Mouse (Mus musculus) left cerebral cortex, adult 2 months (tissue): ENCODE results near the gene Cdh4. TPM values are rescaled to one million over a fixed set of nuclear protein-coding genes. Genes with fewer than 3 reads are reported as not detected.

Experiments used
- DNase-seq, 2 experiments: peaks; one replicate each; pipeline ENCODE4 v3.0.0; 2021 to 2022; ENCODE audit warnings: low spot score in 2 of 2, mixed read lengths in 1 of 2; ENCODE audit errors: extremely low spot score in 1 of 2
- H3K27ac ChIP-seq: fragments of 200-600 bp; 2 replicates; pipeline ENCODE4 v1.8.1; 2022
- H3K4me3 ChIP-seq: fragments of 200-600 bp; 2 replicates; pipeline ENCODE4 v1.8.1; 2022
- CTCF ChIP-seq: fragments of 200-600 bp; IDR thresholded peaks from 2 replicates; pipeline ENCODE4 v1.8.1; 2022; ENCODE audit warnings: antibody characterized with exemption, mild to moderate bottlenecking, moderate library complexity
- intact Hi-C: fragments of 180-260 bp; cut with DNase I; formaldehyde crosslinking; loops from one replicate; pipeline ENCODE4 v1.15.1; 2025
- total RNA-seq, 2 experiments: library from RNA; stranded (reverse); gene quantifications; 2 replicates each; pipeline ENCODE4 v1.2.3; 2021

The Cdh4 gene
- total RNA-seq, 2 experiments from 2014 or later, result 24.4 to 30.6 TPM

GRCm38 (mm10) chr2:179842610-179843389 is 400.6 kb downstream of the Cdh4 start:
- H3K4me3 ChIP-seq, result no peak overlapping the region
- DNase-seq, result no peak
- H3K27ac ChIP-seq, result no peak overlapping the region
- intact Hi-C loops, result no loop called here
- no peak for TF ChIP-seq CTCF

- no peak for DNase-seq
- Histone ChIP-seq H3K27ac (no peak overlapping the region), H3K4me3 (no peak overlapping the region)
- intact Hi-C loops, result no loop called here
- no peak for TF ChIP-seq CTCF
Observed at GRCm38 (mm10) chr2:179849732-179850131, 407.5 kb downstream of the Cdh4 start.

- intact Hi-C loops, result no loop called here
- no peak overlapping the region for H3K4me3 ChIP-seq
- H3K27ac ChIP-seq, result no peak overlapping the region
- DNase-seq, result no peak
- no peak for TF ChIP-seq CTCF
Observed at GRCm38 (mm10) chr2:179852169-179852568, 409.9 kb downstream of the Cdh4 start.

GRCm38 (mm10) chr2:179852862-179853261 is 410.6 kb downstream of the Cdh4 start:
- peak; percentile 51 to 54 for DNase-seq
- intact Hi-C loops, result no loop called here
- TF ChIP-seq CTCF, result no peak
- Histone ChIP-seq H3K4me3 (no peak overlapping the region), H3K27ac (no peak overlapping the region)

- intact Hi-C loops, result no loop called here
- no peak for TF ChIP-seq CTCF
- Histone ChIP-seq H3K4me3 (no peak overlapping the region), H3K27ac (no peak overlapping the region)
- no peak for DNase-seq
Observed at GRCm38 (mm10) chr2:179853892-179854291, 411.7 kb downstream of the Cdh4 start.

- TF ChIP-seq CTCF, result no peak
- no peak for DNase-seq
- Histone ChIP-seq H3K4me3 (no peak overlapping the region), H3K27ac (no peak overlapping the region)
- intact Hi-C loops, result no loop called here
Observed at GRCm38 (mm10) chr2:179857086-179857485, 414.9 kb downstream of the Cdh4 start.

GRCm38 (mm10) chr2:179862676-179863075 is 420.4 kb downstream of the Cdh4 start:
- intact Hi-C loops, result loop anchor here (1.0 to 2.0 kb wide), 2 partner anchors 32 to 180 kb away; no protein-coding TSS in a partner anchor
- DNase-seq, result no peak
- H3K4me3 ChIP-seq, result no peak overlapping the region
- TF ChIP-seq CTCF, result no peak
- H3K27ac ChIP-seq, result no peak overlapping the region

- no peak overlapping the region for H3K4me3 ChIP-seq
- intact Hi-C loops, result loop anchor here (1.0 to 2.0 kb wide), 2 partner anchors 33 to 180 kb away; no protein-coding TSS in a partner anchor
- no peak overlapping the region for H3K27ac ChIP-seq
- no peak for DNase-seq
- peak; percentile 63 for TF ChIP-seq CTCF
Observed at GRCm38 (mm10) chr2:179863266-179863665, 421.0 kb downstream of the Cdh4 start.

GRCm38 (mm10) chr2:179865097-179865496 is 422.9 kb downstream of the Cdh4 start:
- intact Hi-C loops, result no loop called here
- no peak overlapping the region for H3K4me3 ChIP-seq
- H3K27ac ChIP-seq, result no peak overlapping the region
- peak; percentile 28 for TF ChIP-seq CTCF
- DNase-seq, result no peak

GRCm38 (mm10) chr2:179867669-179868068 is 425.4 kb downstream of the Cdh4 start:
- DNase-seq, result no peak
- TF ChIP-seq CTCF, result no peak
- no peak overlapping the region for H3K4me3 ChIP-seq
- no peak overlapping the region for H3K27ac ChIP-seq
- intact Hi-C loops, result no loop called here

GRCm38 (mm10) chr2:179869871-179870270 is 427.6 kb downstream of the Cdh4 start:
- peak in 1 of 2 experiments; percentile 39 for DNase-seq
- TF ChIP-seq CTCF, result no peak
- no peak overlapping the region for H3K27ac ChIP-seq
- intact Hi-C loops, result loop anchor here (10.0 kb wide), 2 partner anchors 675 to 805 kb away; no protein-coding TSS in a partner anchor
- no peak overlapping the region for H3K4me3 ChIP-seq

GRCm38 (mm10) chr2:179872724-179873123 is 430.5 kb downstream of the Cdh4 start:
- TF ChIP-seq CTCF, result peak; percentile 60
- intact Hi-C loops, result loop anchor here (2.0 to 10.0 kb wide), 4 partner anchors 42 to 1298 kb away; no protein-coding TSS in a partner anchor
- DNase-seq, result no peak
- Histone ChIP-seq H3K4me3 (no peak overlapping the region), H3K27ac (no peak overlapping the region)

- intact Hi-C loops, result loop anchor here (2.0 to 10.0 kb wide), 4 partner anchors 43 to 1299 kb away; no protein-coding TSS in a partner anchor
Observed at GRCm38 (mm10) chr2:179873315-179873714, 431.1 kb downstream of the Cdh4 start.

More at GRCm38 (mm10) chr2:179873315-179873714, 431.1 kb downstream of the Cdh4 start:
- Histone ChIP-seq H3K27ac (no peak overlapping the region), H3K4me3 (no peak overlapping the region)
- TF ChIP-seq CTCF, result peak; percentile 63
- DNase-seq, result peak in 1 of 2 experiments; percentile 40
